30 mouse cellular contexts compared by ENCODE assay signal in the genomic region with DNA sequence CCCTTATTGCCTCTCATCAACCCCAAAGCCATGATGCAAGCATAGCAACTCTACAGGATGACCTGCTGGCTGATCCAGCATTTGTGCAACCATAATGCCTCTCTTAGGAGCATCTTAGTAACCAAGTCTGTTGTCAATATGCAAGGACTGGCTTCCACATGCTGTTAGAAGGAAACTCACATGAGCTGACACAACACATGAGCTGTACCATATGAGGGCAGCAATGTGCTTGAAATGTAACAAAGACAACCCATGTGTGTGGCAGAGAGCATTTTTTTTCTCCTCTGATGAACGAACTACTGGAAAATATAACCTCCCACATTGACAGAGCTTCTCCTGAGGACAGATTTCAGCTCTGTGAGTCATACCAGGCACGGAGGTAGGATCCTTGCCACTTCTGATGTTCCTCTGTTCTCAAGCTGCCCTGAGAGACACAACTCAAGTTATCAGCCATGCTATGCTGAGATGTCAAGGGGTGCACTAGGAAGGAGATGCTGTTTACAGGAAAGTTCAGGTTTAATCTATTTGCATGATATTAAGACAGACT.
A peak's percentile ranks its signal among the peaks of the same experiment; 100 is the strongest.
DNase-seq lines count a peak whose midpoint lies in the region; ATAC-seq and TF ChIP-seq lines count a peak whose summit lies in the region.
"Had no signal": no experiment of that assay in that cellular context is flagged by ENCODE, and none has a peak within 500 bp of the region (broad histone marks: within the 10 kb centered on the region; RNA-seq: fewer than 3 reads in every experiment).

No protein-coding gene starts in this region.

- no peak overlapping the region for H3K27ac ChIP-seq in forebrain, postnatal 0 days (ENCODE audit: low read depth, low read length)
- H3K27ac ChIP-seq in forebrain, embryonic 10.5 days, result no peak overlapping the region
- H3K27ac ChIP-seq in intestine, postnatal 0 days (ENCODE audit: low read depth, low read length), result no peak overlapping the region
- no peak overlapping the region for H3K27ac ChIP-seq in intestine, embryonic 16.5 days (ENCODE audit: low read length)
- H3K27ac ChIP-seq: embryonic facial prominence, embryonic 13.5 days; forebrain, embryonic 12.5 days; heart, embryonic 13.5 days; hindbrain, embryonic 10.5 days; hindbrain, embryonic 15.5 days; intestine, embryonic 15.5 days; liver, embryonic 15.5 days; midbrain, embryonic 10.5 days; midbrain, embryonic 15.5 days; neural tube, embryonic 15.5 days had no signal

- no peaks in the 10 kb centered on the region for H3K27me3 ChIP-seq in forebrain, postnatal 0 days (ENCODE audit: insufficient read depth, low read length)
- H3K27me3 ChIP-seq in forebrain, embryonic 10.5 days (ENCODE audit: poor library complexity, severe bottlenecking), result no peaks in the 10 kb centered on the region
- H3K27me3 ChIP-seq in intestine, postnatal 0 days (replicated peaks; ENCODE audit: control insufficient read depth, insufficient read depth, low read length), result no peaks in the 10 kb centered on the region
- H3K27me3 ChIP-seq in intestine, embryonic 16.5 days (replicated peaks; ENCODE audit: control insufficient read depth, insufficient read depth, low read length), result no peaks in the 10 kb centered on the region
- H3K27me3 ChIP-seq: embryonic facial prominence, embryonic 13.5 days; forebrain, embryonic 12.5 days; heart, embryonic 13.5 days; hindbrain, embryonic 15.5 days; intestine, embryonic 15.5 days; liver, embryonic 15.5 days; midbrain, embryonic 15.5 days; neural tube, embryonic 15.5 days had no signal

- no peaks in the 10 kb centered on the region for H3K4me1 ChIP-seq in forebrain, postnatal 0 days (ENCODE audit: insufficient read depth)
- H3K4me1 ChIP-seq in forebrain, embryonic 10.5 days, result no peaks in the 10 kb centered on the region
- H3K4me1 ChIP-seq in intestine, postnatal 0 days (replicated peaks; ENCODE audit: control insufficient read depth, insufficient read depth, low read length), result no peaks in the 10 kb centered on the region
- H3K4me1 ChIP-seq in intestine, embryonic 16.5 days (ENCODE audit: control insufficient read depth, insufficient read depth, low read length), result no peaks in the 10 kb centered on the region
- H3K4me1 ChIP-seq: embryonic facial prominence, embryonic 13.5 days; forebrain, embryonic 12.5 days; heart, embryonic 13.5 days; hindbrain, embryonic 10.5 days; intestine, embryonic 15.5 days; liver, embryonic 15.5 days; midbrain, embryonic 10.5 days; midbrain, embryonic 15.5 days; neural tube, embryonic 15.5 days had no signal

- no peak for TF ChIP-seq CTCF in forebrain, postnatal 0 days (IDR thresholded peaks at IDR 0.05; ENCODE audit: low read depth)
- peak; percentile 29; the same call in 1 of the 2 replicates for TF ChIP-seq CTCF in intestine, postnatal 0 days (IDR thresholded peaks at IDR 0.05; ENCODE audit: low read depth)

- DNase-seq in forebrain, postnatal 0 days, result peak; percentile 3
- no peak for DNase-seq in forebrain, embryonic 10.5 days (ENCODE audit: extremely low spot score, low spot score)
- DNase-seq in right cerebral cortex, adult 18-20 months, result peak; percentile 18
- no peak for DNase-seq in right cerebral cortex, postnatal 36 days (ENCODE audit: low spot score in 2 of 2)
- no peak for DNase-seq in adrenal gland, postnatal 14 days
- DNase-seq: adrenal gland, adult 2 months; cerebellum, adult 8-10 months; cerebellum, postnatal 25 days; embryo, embryonic 11 days; heart, postnatal 10 days; kidney, postnatal 4 days; layer of hippocampus, adult 9-11 months; lung, embryonic 14.5 days; lung, postnatal 14 days; right cerebral cortex, postnatal 4 days; thymus, postnatal 4 days had no signal

- no peak overlapping the region for H3K4me3 ChIP-seq in forebrain, postnatal 0 days (ENCODE audit: low read depth, low read length)
- H3K4me3 ChIP-seq in forebrain, embryonic 10.5 days, result no peak overlapping the region
- H3K4me3 ChIP-seq in intestine, postnatal 0 days (ENCODE audit: low read depth, low read length), result no peak overlapping the region
- no peak overlapping the region for H3K4me3 ChIP-seq in intestine, embryonic 16.5 days (ENCODE audit: low read length)
- H3K4me3 ChIP-seq: embryonic facial prominence, embryonic 13.5 days; erythroblast, embryonic 14.5 days; forebrain, embryonic 12.5 days; heart, embryonic 13.5 days; hindbrain, embryonic 10.5 days; hindbrain, embryonic 15.5 days; intestine, embryonic 15.5 days; liver, embryonic 15.5 days; midbrain, embryonic 10.5 days; midbrain, embryonic 15.5 days; neural tube, embryonic 15.5 days had no signal

- H3K9me3 ChIP-seq in forebrain, postnatal 0 days (ENCODE audit: low read length), result no peaks in the 10 kb centered on the region
- no peaks in the 10 kb centered on the region for H3K9me3 ChIP-seq in forebrain, embryonic 10.5 days
- H3K9me3 ChIP-seq in intestine, postnatal 0 days (ENCODE audit: control insufficient read depth), result no peaks in the 10 kb centered on the region
- no peaks in the 10 kb centered on the region for H3K9me3 ChIP-seq in intestine, embryonic 16.5 days (ENCODE audit: control insufficient read depth, low read length)
- H3K9me3 ChIP-seq: embryonic facial prominence, embryonic 13.5 days; forebrain, embryonic 12.5 days; heart, embryonic 13.5 days; hindbrain, embryonic 10.5 days; hindbrain, embryonic 15.5 days; intestine, embryonic 15.5 days; liver, embryonic 15.5 days; midbrain, embryonic 10.5 days; midbrain, embryonic 15.5 days; neural tube, embryonic 15.5 days had no signal

- H3K4me2 ChIP-seq in forebrain, postnatal 0 days (ENCODE audit: low read depth), result no peak overlapping the region
- H3K4me2 ChIP-seq in intestine, postnatal 0 days (replicated peaks; ENCODE audit: low read depth), result no peak overlapping the region
- no peak overlapping the region for H3K4me2 ChIP-seq in intestine, embryonic 16.5 days (ENCODE audit: low read depth, low read length)
- H3K4me2 ChIP-seq: embryonic facial prominence, embryonic 13.5 days; forebrain, embryonic 12.5 days; heart, embryonic 13.5 days; hindbrain, embryonic 15.5 days; intestine, embryonic 15.5 days; liver, embryonic 15.5 days; lung, embryonic 14.5 days; midbrain, embryonic 15.5 days; neural tube, embryonic 15.5 days had no signal

- 81% methylated on average over 2 of the region's 2 CpGs for WGBS in forebrain, postnatal 0 days
- 87% methylated on average over 2 of the region's 2 CpGs for WGBS in forebrain, embryonic 10.5 days
- 63% methylated on average over 2 of the region's 2 CpGs for WGBS in intestine, postnatal 0 days
- 56% methylated on average over 2 of the region's 2 CpGs for WGBS in intestine, embryonic 16.5 days

- ATAC-seq in forebrain, postnatal 0 days, result no peak
- no peak for ATAC-seq in intestine, postnatal 0 days
- ATAC-seq in intestine, embryonic 16.5 days, result no peak
- ATAC-seq: activated CD4-positive, CD25-positive, alpha-beta regulatory T cell, adult 4 months; intestine, embryonic 15.5 days; midbrain, embryonic 15.5 days had no signal

- H3K9ac ChIP-seq in forebrain, postnatal 0 days, result no peak overlapping the region
- no peak overlapping the region for H3K9ac ChIP-seq in intestine, postnatal 0 days (ENCODE audit: low read depth, low read length)
- no peak overlapping the region for H3K9ac ChIP-seq in intestine, embryonic 16.5 days (ENCODE audit: low read depth, low read length)
- H3K9ac ChIP-seq: embryonic facial prominence, embryonic 13.5 days; forebrain, embryonic 12.5 days; heart, embryonic 13.5 days; hindbrain, embryonic 15.5 days; intestine, embryonic 15.5 days; liver, embryonic 15.5 days; lung, embryonic 14.5 days; midbrain, embryonic 15.5 days; neural tube, embryonic 15.5 days had no signal

- H3K36me3 ChIP-seq in forebrain, postnatal 0 days (ENCODE audit: insufficient read depth), result no peaks in the 10 kb centered on the region
- no peaks in the 10 kb centered on the region for H3K36me3 ChIP-seq in forebrain, embryonic 10.5 days (replicated peaks)
- no peaks in the 10 kb centered on the region for H3K36me3 ChIP-seq in intestine, postnatal 0 days (ENCODE audit: control insufficient read depth, insufficient read depth)
- H3K36me3 ChIP-seq in intestine, embryonic 16.5 days (ENCODE audit: control insufficient read depth, insufficient read depth, low read length), result no peaks in the 10 kb centered on the region
- H3K36me3 ChIP-seq: embryonic facial prominence, embryonic 13.5 days; forebrain, embryonic 12.5 days; heart, embryonic 13.5 days; hindbrain, embryonic 10.5 days; hindbrain, embryonic 15.5 days; intestine, embryonic 15.5 days; liver, embryonic 15.5 days; midbrain, embryonic 10.5 days; midbrain, embryonic 15.5 days; neural tube, embryonic 15.5 days had no signal

Comparison
In these comparisons a context has a peak if more than half of its experiments do, and no peak if none do; other contexts are left out.
1. DNase-seq: peak in forebrain, postnatal 0 days (single experiment) and right cerebral cortex, adult 18-20 months (single experiment); none in forebrain, embryonic 10.5 days (single experiment), right cerebral cortex, postnatal 36 days (0 of 2) and adrenal gland, postnatal 14 days (single experiment).